Mouse (Mus musculus) spleen, adult 2 months (tissue): Measurements from ENCODE around the gene Anxa4.

Source experiments
- CTCF ChIP-seq: fragments of 200-500 bp; IDR thresholded peaks from 2 replicates; pipeline ENCODE4 v1.5.1; 2011; ENCODE audit warnings: mild to moderate bottlenecking, inconsistent platforms; ENCODE audit not compliant: insufficient read depth, insufficient read length, insufficient replicate concordance; ENCODE audit errors: extremely low read depth
- POLR2A ChIP-seq: fragments of 200-500 bp; IDR thresholded peaks from 2 replicates; pipeline ENCODE4 v1.6.1; 2011; ENCODE audit warnings: low read depth, low read length, inconsistent platforms

- TF ChIP-seq POLR2A, result no peak
- TF ChIP-seq CTCF, result no peak
Observed at GRCm38 (mm10) chr6:86736830-86737229, 56.6 kb downstream of the Anxa4 start.
